Mouse (Mus musculus) small intestine, adult 2 months (tissue): ENCODE measurements around the gene Mtf2.

Experiments used
- CTCF ChIP-seq: fragments of 200-500 bp; IDR thresholded peaks from 2 replicates; pipeline ENCODE4 v1.5.1; 2012; ENCODE audit warnings: low read depth, mild to moderate bottlenecking, control low read depth, inconsistent platforms, low read length, moderate library complexity, mixed read lengths; ENCODE audit not compliant: insufficient replicate concordance, insufficient read length; ENCODE audit errors: extremely low read depth
- POLR2A ChIP-seq: fragments of 200-500 bp; IDR thresholded peaks from 2 replicates; pipeline ENCODE4 v1.6.1; 2012; ENCODE audit warnings: low read depth, mild to moderate bottlenecking, control low read depth, inconsistent platforms, low read length, moderate library complexity

GRCm38 (mm10) chr5:108082380-108082779, 16.9 kb downstream of the Mtf2 start:
- TF ChIP-seq CTCF (no peak), POLR2A (no peak)
